Mouse (Mus musculus) heart, embryonic 14.5 days (tissue): ENCODE results near the gene Cela3b. TPM values are rescaled to one million over a fixed set of nuclear protein-coding genes. Genes with fewer than 3 reads are reported as not detected.

Experiments
- ATAC-seq: fragments of 200-750 bp; cut with Nextera tagmentation; 2 replicates; pipeline ENCODE4 v1.8.0; 2017; ENCODE audit warnings: low read depth, moderate TSS enrichment; ENCODE audit not compliant: insufficient number of reproducible peaks, insufficient read depth, low FRiP score
- H3K27ac ChIP-seq, 2 experiments: fragments of 200-500 bp in 1 of 2; fragments of 300-500 bp in 1 of 2; sonication (generic) in 1 of 2; replicated peaks in 1 of 2; 2 replicates each; pipeline ENCODE4 v1.5.1; 2012 to 2014; ENCODE audit warnings: low read depth in 2 of 2, low read length in 2 of 2, control low read depth in 1 of 2, mild to moderate bottlenecking in 1 of 2, mixed read lengths in 1 of 2; ENCODE audit not compliant: control insufficient read depth in 1 of 2, insufficient read depth in 1 of 2
- H3K27me3 ChIP-seq: fragments of 300-500 bp; sonication (generic); 2 replicates; pipeline ENCODE4 v1.6.1; 2014; ENCODE audit warnings: mild to moderate bottlenecking, low read length, control low read depth; ENCODE audit not compliant: control insufficient read depth, insufficient read depth
- H3K36me3 ChIP-seq: fragments of 300-500 bp; sonication (generic); 2 replicates; pipeline ENCODE4 v1.6.1; 2014; ENCODE audit warnings: mild to moderate bottlenecking, control low read depth, low read length, mixed read lengths; ENCODE audit not compliant: control insufficient read depth, insufficient read depth
- H3K4me1 ChIP-seq, 2 experiments: fragments of 200-500 bp in 1 of 2; fragments of 300-500 bp in 1 of 2; sonication (generic) in 1 of 2; 2 replicates each; pipeline ENCODE4 v1.6.1; 2012 to 2014; ENCODE audit warnings: low read length in 2 of 2, control low read depth in 1 of 2, mixed read lengths in 1 of 2; ENCODE audit not compliant: control insufficient read depth in 2 of 2, insufficient read depth in 2 of 2
- H3K4me2 ChIP-seq: fragments of 300-500 bp; sonication (generic); 2 replicates; pipeline ENCODE4 v1.6.1; 2014; ENCODE audit warnings: mild to moderate bottlenecking, low read length
- H3K4me3 ChIP-seq, 2 experiments: fragments of 200-500 bp in 1 of 2; fragments of 300-500 bp in 1 of 2; sonication (generic) in 1 of 2; 2 replicates each; pipeline ENCODE4 v1.5.1; 2012 to 2014; ENCODE audit warnings: low read length in 2 of 2, mild to moderate bottlenecking in 2 of 2, control low read depth in 1 of 2, low read depth in 1 of 2, moderate library complexity in 1 of 2; ENCODE audit not compliant: control insufficient read depth in 1 of 2, insufficient read depth in 1 of 2
- H3K9ac ChIP-seq: fragments of 300-500 bp; sonication (generic); 2 replicates; pipeline ENCODE4 v1.6.1; 2014; ENCODE audit warnings: mild to moderate bottlenecking, low read length
- H3K9me3 ChIP-seq: fragments of 300-500 bp; sonication (generic); 2 replicates; pipeline ENCODE4 v1.6.1; 2016; ENCODE audit warnings: low read length, control low read depth; ENCODE audit not compliant: control insufficient read depth
- WGBS: fragments of 180-500 bp; shearing (Covaris S2); extraction: QIAGEN DNeasy Blood & Tissue Kit; methylation state at CpG from one replicate; pipeline ENCODE4 v1.1.7; 2014; 5-methylcytosine and 5-hydroxymethylcytosine counted together
- polyA plus RNA-seq: library from polyadenylated mRNA; unstranded; fragments of >200 nt; fragmentation: Nextera tagmentation; extraction: Ambion mirVana; gene quantifications from 2 replicates; pipeline ENCODE4 v1.2.1, GENCODE M21; 2014

Gene Cela3b
- polyA plus RNA-seq, 1 experiment from 2014 or later: not detected

DNA sequence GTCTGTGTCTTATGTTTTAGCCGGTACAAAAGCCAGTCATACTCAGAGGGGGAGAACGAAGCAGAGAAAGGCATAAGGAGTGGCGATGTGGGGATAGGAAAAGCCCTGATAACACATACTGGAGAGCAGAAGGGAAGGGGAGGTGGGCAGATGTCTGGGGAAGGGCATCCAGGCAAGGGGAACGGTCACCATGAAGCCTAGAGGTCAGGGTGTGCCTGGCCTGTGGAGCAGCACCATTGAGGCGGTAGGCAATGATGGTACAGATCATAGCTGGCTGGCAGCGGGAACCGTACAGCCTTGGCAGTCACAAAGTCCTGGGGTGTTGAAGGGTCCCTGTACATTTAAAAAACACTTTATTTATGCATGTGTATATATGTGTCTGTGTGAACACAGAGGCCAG, 44.4 kb upstream of the Cela3b start:
- H3K9ac ChIP-seq: peak overlapping the region; percentile 65
- no peak for ATAC-seq
- no peaks in the 10 kb centered on the region for H3K9me3 ChIP-seq
- H3K36me3 ChIP-seq: peaks cover 12% of the 10 kb centered on the region
- no peaks in the 10 kb centered on the region for H3K27me3 ChIP-seq
- no peak overlapping the region; a peak in 1 of 4 replicates for H3K4me3 ChIP-seq
- peaks cover 88 to 95% of the 10 kb centered on the region in 2 experiments for H3K4me1 ChIP-seq
- H3K27ac ChIP-seq: peak overlapping the region; percentile 11 to 86; a peak in 3 of 4 replicates
- peak overlapping the region; percentile 83 for H3K4me2 ChIP-seq
- WGBS: 58% methylated on average over 7 of the region's 7 CpGs

DNA sequence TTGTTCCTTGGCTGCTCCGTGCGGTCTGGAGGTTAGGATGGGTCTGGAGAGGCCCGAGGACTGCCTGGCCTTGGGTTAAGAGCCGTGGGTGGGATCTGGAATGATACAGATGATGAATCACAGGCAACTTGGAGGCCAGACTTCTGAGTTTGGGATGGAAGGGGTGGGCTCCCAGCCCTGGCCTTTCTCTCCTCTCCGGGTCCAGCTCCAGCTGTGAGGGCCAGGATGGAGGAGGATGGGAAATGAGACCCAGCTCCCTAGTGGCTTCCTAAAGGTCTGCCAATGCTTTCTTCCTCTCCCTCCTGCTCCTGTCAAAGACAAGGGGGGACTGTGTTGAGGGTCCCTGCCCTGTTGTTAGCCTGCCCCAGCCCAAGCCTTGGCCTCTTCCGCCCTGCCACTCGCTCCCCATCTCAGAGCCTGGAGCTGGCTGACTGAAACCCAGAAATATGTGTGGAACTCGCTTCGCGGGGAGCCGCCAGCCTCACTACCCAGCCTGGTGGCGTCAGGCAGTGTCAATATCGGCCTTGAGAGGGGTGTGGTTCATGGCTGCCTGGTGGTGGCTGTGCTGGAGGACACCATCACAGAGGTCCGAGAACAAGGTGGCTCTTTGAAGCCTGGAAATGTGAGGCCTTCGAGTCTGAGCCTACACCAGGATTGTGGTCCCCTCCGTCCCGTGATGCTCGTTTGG, 43.5 kb upstream of the Cela3b start:
- 14% methylated on average over 18 of the region's 18 CpGs for WGBS
- Histone ChIP-seq H3K27me3 (no peaks in the 10 kb centered on the region), H3K9ac (peak overlapping the region; percentile 65), H3K4me2 (peak overlapping the region; percentile 83), H3K4me3 (peak overlapping the region; percentile 1 to 16; a peak in 2 of 4 replicates), H3K4me1 (peaks cover 80 to 87% of the 10 kb centered on the region in 2 experiments), H3K27ac (peak overlapping the region; percentile 68 to 86), H3K9me3 (no peaks in the 10 kb centered on the region), H3K36me3 (peaks cover 8% of the 10 kb centered on the region; the same call in 1 of the 2 replicates)
- no peak for ATAC-seq

DNA sequence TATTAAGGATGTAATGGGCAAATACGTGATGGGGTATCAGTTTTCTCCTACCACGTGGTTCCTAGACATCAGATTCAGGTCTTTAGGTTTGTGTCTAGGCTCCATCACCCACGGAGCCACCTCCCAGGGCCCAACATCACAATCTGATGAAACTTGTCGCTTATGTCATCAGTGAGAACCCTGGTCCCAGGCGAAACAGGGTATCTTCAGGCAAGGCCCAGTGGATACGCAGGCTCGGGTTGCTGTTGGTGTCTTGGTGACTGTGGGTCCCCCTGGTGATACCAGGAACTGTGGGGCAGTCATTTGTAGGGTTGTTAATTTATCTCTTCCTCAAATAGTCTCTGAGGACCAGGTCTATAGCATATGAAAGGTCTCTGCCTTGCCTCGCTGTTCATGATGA, 42.9 kb upstream of the Cela3b start:
- H3K27me3 ChIP-seq: no peaks in the 10 kb centered on the region
- H3K4me1 ChIP-seq: peaks cover 74 to 83% of the 10 kb centered on the region in 2 experiments
- peak overlapping the region; percentile 68 to 86 for H3K27ac ChIP-seq
- H3K9ac ChIP-seq: peak overlapping the region; percentile 65
- H3K4me2 ChIP-seq: peak overlapping the region; percentile 83
- H3K9me3 ChIP-seq: no peaks in the 10 kb centered on the region
- H3K36me3 ChIP-seq: peaks cover 8% of the 10 kb centered on the region; the same call in 1 of the 2 replicates
- WGBS: 52% methylated on average over 8 of the region's 8 CpGs
- H3K4me3 ChIP-seq: peak overlapping the region; percentile 1 to 16; a peak in 2 of 4 replicates
- ATAC-seq: no peak

DNA sequence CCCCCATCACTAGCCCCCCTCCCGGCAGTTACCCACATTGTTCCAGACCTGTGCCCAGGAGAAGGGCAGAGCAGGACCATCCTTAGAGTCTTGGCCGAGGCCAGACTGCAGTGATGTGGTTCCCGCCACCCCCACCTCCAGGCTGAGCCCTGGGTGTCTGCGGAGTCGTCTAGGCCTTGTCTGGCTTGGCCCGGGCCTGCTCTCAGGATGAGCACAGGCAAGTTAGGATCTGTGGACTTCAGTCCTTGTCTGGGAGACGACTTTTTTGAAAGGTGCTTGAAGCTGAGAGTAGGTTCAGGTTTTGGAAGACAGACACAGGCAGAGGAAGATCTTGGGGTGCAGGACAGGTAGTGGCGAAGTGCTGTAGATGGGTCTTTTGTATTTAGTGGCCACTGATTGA, 41.0 kb upstream of the Cela3b start:
- peaks cover 8% of the 10 kb centered on the region; the same call in 1 of the 2 replicates for H3K36me3 ChIP-seq
- H3K9me3 ChIP-seq: no peaks in the 10 kb centered on the region
- peaks cover 71 to 75% of the 10 kb centered on the region in 2 experiments for H3K4me1 ChIP-seq
- no peaks in the 10 kb centered on the region for H3K27me3 ChIP-seq
- H3K27ac ChIP-seq: peak overlapping the region; percentile 76 to 90
- peak overlapping the region; percentile 96 for H3K9ac ChIP-seq
- peak overlapping the region; percentile 33 to 88 for H3K4me3 ChIP-seq
- 22% methylated on average over 8 of the region's 8 CpGs for WGBS
- H3K4me2 ChIP-seq: peak overlapping the region; percentile 83
- no peak for ATAC-seq

DNA sequence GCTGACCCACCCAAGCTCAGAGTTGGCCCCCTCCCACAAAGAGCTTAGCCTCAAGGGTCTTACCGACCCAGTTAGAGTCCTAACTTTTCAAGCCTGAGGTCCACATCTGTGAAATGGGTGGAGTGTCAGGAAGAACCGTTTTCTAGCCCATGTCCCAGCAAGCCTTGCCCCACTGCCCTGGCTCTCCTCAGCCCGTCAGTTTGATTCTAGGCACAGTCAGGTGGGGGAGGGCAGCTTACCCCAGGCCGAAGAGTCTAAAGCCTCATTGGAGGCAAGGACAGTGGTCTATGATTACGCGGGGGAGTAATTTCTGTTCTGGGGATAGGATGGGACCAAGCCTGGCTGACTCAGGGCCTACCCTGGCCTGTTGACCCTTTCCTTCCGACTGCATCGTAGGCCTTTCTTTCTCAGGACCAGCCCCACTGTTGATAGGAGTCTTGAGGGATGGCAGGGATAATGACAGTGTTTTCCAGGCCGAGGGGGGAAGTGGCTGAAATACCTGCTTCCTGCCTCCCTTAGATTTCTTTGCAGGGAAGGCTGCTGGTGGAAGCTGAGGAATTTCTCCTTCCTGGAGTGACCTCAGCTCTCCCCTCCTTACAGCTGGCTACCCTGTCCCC, 40.5 kb upstream of the Cela3b start:
- Histone ChIP-seq H3K27ac (peak overlapping the region; percentile 85 to 90), H3K9me3 (no peaks in the 10 kb centered on the region), H3K4me3 (peak overlapping the region; percentile 87 to 88), H3K27me3 (no peaks in the 10 kb centered on the region), H3K9ac (peak overlapping the region; percentile 96), H3K36me3 (peaks cover 8% of the 10 kb centered on the region; the same call in 1 of the 2 replicates), H3K4me2 (peak overlapping the region; percentile 83), H3K4me1 (peaks cover 65 to 71% of the 10 kb centered on the region in 2 experiments)
- WGBS: 28% methylated on average over 9 of the region's 9 CpGs
- no peak for ATAC-seq

DNA sequence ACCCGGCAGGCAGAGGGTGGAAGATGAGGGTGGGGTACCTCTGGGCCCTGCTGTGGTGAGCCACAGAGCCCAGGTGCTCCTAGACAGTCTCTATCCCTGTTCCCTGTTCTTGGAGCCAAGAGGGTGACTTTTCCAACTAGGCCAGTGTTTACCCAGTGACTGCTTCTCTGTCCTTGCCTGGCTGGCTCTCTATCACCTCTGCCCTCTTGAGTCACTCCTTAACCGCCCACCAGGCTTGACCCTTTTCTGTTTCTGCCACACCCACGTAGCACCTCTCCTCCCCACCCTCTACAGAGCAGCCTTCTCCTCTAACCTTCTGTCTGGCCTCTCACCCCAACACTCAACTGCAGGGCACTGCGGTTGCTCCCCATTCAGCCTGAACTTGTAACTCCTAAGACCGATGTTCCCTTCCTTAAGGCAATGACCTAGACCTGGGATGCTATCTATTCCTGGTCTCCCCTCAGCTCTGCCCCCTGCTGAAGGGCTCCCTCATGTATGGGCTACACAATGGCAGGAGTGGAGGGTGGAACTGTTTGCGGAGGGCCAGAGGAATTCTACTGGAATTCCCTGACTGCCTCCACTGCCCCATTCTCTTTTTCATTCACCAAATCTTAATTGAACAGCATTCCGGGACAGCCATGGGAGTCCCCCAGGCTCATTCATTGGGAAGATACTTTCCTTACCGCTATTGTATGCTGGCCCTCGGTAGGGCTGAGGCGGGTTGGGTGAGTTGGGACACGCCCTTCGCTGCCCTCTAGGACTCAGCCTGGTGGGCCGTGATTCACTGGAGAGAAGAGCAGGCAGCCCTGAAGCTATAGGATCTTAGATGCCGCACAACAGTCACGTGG, 39.7 kb upstream of the Cela3b start:
- Histone ChIP-seq H3K4me3 (peak overlapping the region; percentile 87 to 88), H3K27me3 (no peaks in the 10 kb centered on the region), H3K9me3 (no peaks in the 10 kb centered on the region), H3K9ac (peak overlapping the region; percentile 96), H3K36me3 (peaks cover 8% of the 10 kb centered on the region; the same call in 1 of the 2 replicates), H3K4me1 (peaks cover 64 to 68% of the 10 kb centered on the region in 2 experiments), H3K4me2 (peak overlapping the region; percentile 83), H3K27ac (peak overlapping the region; percentile 85 to 90)
- 17% methylated on average over 15 of the region's 15 CpGs for WGBS
- no peak for ATAC-seq
